Mouse (Mus musculus): ENCODE results near the gene Mbnl2.

GRCm38 (mm10) chr14:120315721-120316120, 40.3 kb downstream of the Mbnl2 start:
- TF ChIP-seq CTCF (IDR thresholded peaks at IDR 0.05; ENCODE audit: extremely low read depth, insufficient read depth, insufficient read length, insufficient replicate concordance) (no peak), POLR2A (IDR thresholded peaks at IDR 0.05; ENCODE audit: low read depth, low read length) (no peak)
